ENCODE assay signal across 9 mouse cellular contexts in genomic region chr2:68364181-68364900, GRCm38 (mm10).
DNase-seq lines count a peak whose midpoint lies in the region; ATAC-seq and TF ChIP-seq lines count a peak whose summit lies in the region.
"Had no signal": no experiment of that assay in that cellular context is flagged by ENCODE, and none has a peak within 500 bp of the region (broad histone marks: within the 10 kb centered on the region; RNA-seq: fewer than 3 reads in every experiment).

No protein-coding gene starts in this region.

- no peaks in the 10 kb centered on the region for H3K27me3 ChIP-seq in heart, embryonic 10.5 days (ENCODE audit: insufficient read depth, poor library complexity, severe bottlenecking)
- no peaks in the 10 kb centered on the region for H3K27me3 ChIP-seq in kidney, embryonic 14.5 days (ENCODE audit: control insufficient read depth, insufficient read depth, low read length)
- no peaks in the 10 kb centered on the region for H3K27me3 ChIP-seq in liver, embryonic 14.5 days (ENCODE audit: control insufficient read depth, insufficient read depth, low read length)
- H3K27me3 ChIP-seq in neural tube, embryonic 11.5 days (ENCODE audit: control insufficient read depth, insufficient read depth, low read length) = no peaks in the 10 kb centered on the region
- H3K27me3 ChIP-seq: CH12.LX had no signal

- 0 out of 2 replicates have a peak overlapping the region, but pooled peaks have one; percentile 52 for H3K27ac ChIP-seq in heart, embryonic 10.5 days
- no peak overlapping the region for H3K27ac ChIP-seq in kidney, embryonic 14.5 days (ENCODE audit: low read depth, low read length)
- H3K27ac ChIP-seq in liver, embryonic 14.5 days = no peak overlapping the region
- no peak overlapping the region for H3K27ac ChIP-seq in neural tube, embryonic 11.5 days (ENCODE audit: low read depth, low read length)

- peak; percentile 65 for DNase-seq in layer of hippocampus, adult 11-12 months (ENCODE audit: low spot score)
- no peak for DNase-seq in layer of hippocampus, postnatal 25 days (ENCODE audit: extremely low spot score in 1 of 2, low spot score in 1 of 2)
- peak; percentile 64 to 76 for DNase-seq in cerebellum, postnatal 10 days
- no peak for DNase-seq in heart, embryonic 10.5 days (ENCODE audit: low spot score)
- DNase-seq in liver, embryonic 14.5 days (ENCODE audit: low read depth in 3 of 3, low spot score in 3 of 3) = no peak
- DNase-seq in neural tube, embryonic 11.5 days (ENCODE audit: low spot score) = peak; percentile 60
- DNase-seq in gastrocnemius, postnatal 36 days = no peak

- intact Hi-C loops in gastrocnemius, postnatal 36 days (cut with DNase I) = loop anchor here (10.0 kb wide), 2 partner anchors 110 to 390 kb away; partner anchors contain the start of gene Stk39

- no peak overlapping the region for H3K9ac ChIP-seq in kidney, embryonic 14.5 days (ENCODE audit: low read depth, low read length)
- H3K9ac ChIP-seq in liver, embryonic 14.5 days (replicated peaks) = no peak overlapping the region
- H3K9ac ChIP-seq in neural tube, embryonic 11.5 days (ENCODE audit: low read length) = no peak overlapping the region

- no peaks in the 10 kb centered on the region for H3K36me3 ChIP-seq in heart, embryonic 10.5 days
- H3K36me3 ChIP-seq in kidney, embryonic 14.5 days (ENCODE audit: control insufficient read depth, insufficient read depth, low read length) = no peaks in the 10 kb centered on the region
- no peaks in the 10 kb centered on the region for H3K36me3 ChIP-seq in liver, embryonic 14.5 days (replicated peaks; ENCODE audit: control insufficient read depth, insufficient read depth, low read depth)
- no peaks in the 10 kb centered on the region for H3K36me3 ChIP-seq in neural tube, embryonic 11.5 days (ENCODE audit: control insufficient read depth, insufficient read depth, low read length)

- H3K4me1 ChIP-seq in heart, embryonic 10.5 days = peaks cover 57% of the 10 kb centered on the region
- peaks cover 8% of the 10 kb centered on the region; the same call in 1 of the 2 replicates for H3K4me1 ChIP-seq in kidney, embryonic 14.5 days (ENCODE audit: control insufficient read depth, insufficient read depth, low read length)
- H3K4me1 ChIP-seq in liver, embryonic 14.5 days (replicated peaks; ENCODE audit: control insufficient read depth in 2 of 2, insufficient read depth in 2 of 2, low read length in 1 of 2) = no peaks in the 10 kb centered on the region
- peaks cover 11% of the 10 kb centered on the region; the same call in 1 of the 2 replicates for H3K4me1 ChIP-seq in neural tube, embryonic 11.5 days (ENCODE audit: control insufficient read depth, insufficient read depth, low read length)

- TF ChIP-seq CTCF in liver, embryonic 14.5 days (IDR thresholded peaks at IDR 0.05; ENCODE audit: low read depth) = peak; percentile 64

- H3K9me3 ChIP-seq in heart, embryonic 10.5 days = no peaks in the 10 kb centered on the region
- no peaks in the 10 kb centered on the region for H3K9me3 ChIP-seq in kidney, embryonic 14.5 days (ENCODE audit: control insufficient read depth, low read length)
- no peaks in the 10 kb centered on the region for H3K9me3 ChIP-seq in liver, embryonic 14.5 days (ENCODE audit: control insufficient read depth, low read length)
- no peaks in the 10 kb centered on the region for H3K9me3 ChIP-seq in neural tube, embryonic 11.5 days (ENCODE audit: control insufficient read depth, low read length)

- 26% methylated on average over 12 of the region's 12 CpGs for WGBS in heart, embryonic 10.5 days
- 28% methylated on average over 12 of the region's 12 CpGs for WGBS in kidney, embryonic 14.5 days
- WGBS in liver, embryonic 14.5 days (ENCODE audit: insufficient replicate concordance) = 20% methylated on average over 12 of the region's 12 CpGs
- 22% methylated on average over 12 of the region's 12 CpGs for WGBS in neural tube, embryonic 11.5 days

- no peak overlapping the region for H3K4me2 ChIP-seq in kidney, embryonic 14.5 days (replicated peaks; ENCODE audit: low read depth, low read length)
- H3K4me2 ChIP-seq in liver, embryonic 14.5 days (ENCODE audit: low read depth) = no peak overlapping the region
- no peak overlapping the region for H3K4me2 ChIP-seq in neural tube, embryonic 11.5 days (ENCODE audit: low read depth)

- peak; percentile 49; the same call in 1 of the 2 replicates for ATAC-seq in kidney, embryonic 14.5 days (ENCODE audit: low FRiP score, low TSS enrichment)
- no peak for ATAC-seq in liver, embryonic 14.5 days (ENCODE audit: insufficient read depth)
- ATAC-seq in neural tube, embryonic 11.5 days (ENCODE audit: insufficient read depth, low FRiP score, low TSS enrichment) = no peak

- no peak for TF ChIP-seq EP300 in liver, embryonic 14.5 days (IDR thresholded peaks at IDR 0.05; ENCODE audit: low read depth)

- no peak overlapping the region for H3K4me3 ChIP-seq in heart, embryonic 10.5 days
- no peak overlapping the region for H3K4me3 ChIP-seq in kidney, embryonic 14.5 days (ENCODE audit: low read length)
- no peak overlapping the region for H3K4me3 ChIP-seq in liver, embryonic 14.5 days (ENCODE audit: insufficient read depth in 1 of 2, low read depth in 2 of 2, low read length in 2 of 2)
- no peak overlapping the region for H3K4me3 ChIP-seq in neural tube, embryonic 11.5 days (ENCODE audit: low read depth, low read length)

Comparison
In these comparisons a context has a peak if more than half of its experiments do, and no peak if none do; other contexts are left out.
1. DNase-seq: peak in layer of hippocampus, adult 11-12 months (single experiment), cerebellum, postnatal 10 days (2 of 2) and neural tube, embryonic 11.5 days (single experiment); none in layer of hippocampus, postnatal 25 days (0 of 2), heart, embryonic 10.5 days (single experiment), liver, embryonic 14.5 days (0 of 3) and gastrocnemius, postnatal 36 days (0 of 2).